Mouse (Mus musculus): ENCODE data around the gene Sntb2. TPM values are rescaled to one million over a fixed set of nuclear protein-coding genes. Genes with fewer than 3 reads are reported as not detected.

Sntb2 gene
- polyA plus RNA-seq, 1 experiment from 2014 or later, result 3.6 TPM

GRCm38 (mm10) chr8:107052046-107052445 lies 116.5 kb downstream of the Sntb2 start:
- no peaks in the 10 kb centered on the region for H3K9me3 ChIP-seq (replicated peaks)
- no peak for ATAC-seq
- 95% methylated on average over 8 of the region's 8 CpGs for WGBS
- no peak overlapping the region for H3K9ac ChIP-seq
- H3K4me2 ChIP-seq, result no peak overlapping the region
- no peaks in the 10 kb centered on the region for H3K27me3 ChIP-seq
- no peak overlapping the region for H3K27ac ChIP-seq
- peaks cover 37% of the 10 kb centered on the region for H3K4me1 ChIP-seq
- no peak overlapping the region for H3K4me3 ChIP-seq
- peaks cover 58% of the 10 kb centered on the region for H3K36me3 ChIP-seq (ENCODE audit: poor library complexity, severe bottlenecking)

- H3K9me3 ChIP-seq (replicated peaks), result no peaks in the 10 kb centered on the region
- peak; percentile 97 for ATAC-seq
- H3K4me2 ChIP-seq, result peak within 1 kb of the TSS; percentile 99
- H3K9ac ChIP-seq, result peak within 1 kb of the TSS; percentile 86
- under 1% methylated on average over 85 of the region's 88 CpGs for WGBS
- H3K4me1 ChIP-seq, result peaks cover 24% of the 10 kb centered on the region
- H3K36me3 ChIP-seq (ENCODE audit: poor library complexity, severe bottlenecking), result peaks cover 58% of the 10 kb centered on the region
- H3K27ac ChIP-seq, result peak within 1 kb of the TSS; percentile 75
- H3K4me3 ChIP-seq, result peak within 1 kb of the TSS; percentile 98
- H3K27me3 ChIP-seq, result no peaks in the 10 kb centered on the region
Measured at GRCm38 (mm10) chr8:107056076-107056972, 120.8 kb downstream of the Sntb2 start, which contains the start of the genes Cog8 and Nip7. Gene Cog8, minus strand, starts transcription at chr8:107056689. Gene Nip7, plus strand, starts transcription at chr8:107056877.

GRCm38 (mm10) chr8:107056973-107057369 lies 121.4 kb downstream of the Sntb2 start:
- H3K4me3 ChIP-seq, result peak overlapping the region; percentile 98
- peak overlapping the region; percentile 73 for H3K9ac ChIP-seq
- H3K36me3 ChIP-seq (ENCODE audit: poor library complexity, severe bottlenecking), result peaks cover 51% of the 10 kb centered on the region
- H3K4me1 ChIP-seq, result peaks cover 24% of the 10 kb centered on the region
- under 1% methylated on average over 33 of the region's 33 CpGs for WGBS
- H3K27ac ChIP-seq, result no peak overlapping the region
- H3K4me2 ChIP-seq, result peak overlapping the region; percentile 99
- H3K9me3 ChIP-seq (replicated peaks), result no peaks in the 10 kb centered on the region
- no peak; the same call in 1 of the 2 replicates for ATAC-seq
- no peaks in the 10 kb centered on the region for H3K27me3 ChIP-seq

GRCm38 (mm10) chr8:107062613-107063012 lies 127.1 kb downstream of the Sntb2 start:
- Histone ChIP-seq H3K4me1 (peaks cover 6% of the 10 kb centered on the region), H3K27ac (no peak overlapping the region), H3K9me3 (replicated peaks) (no peaks in the 10 kb centered on the region), H3K4me2 (no peak overlapping the region), H3K9ac (no peak overlapping the region), H3K36me3 (ENCODE audit: poor library complexity, severe bottlenecking) (peaks cover 25% of the 10 kb centered on the region), H3K27me3 (no peaks in the 10 kb centered on the region), H3K4me3 (no peak overlapping the region)
- 88% methylated on average over 1 of the region's 1 CpGs for WGBS
- ATAC-seq, result no peak

GRCm38 (mm10) chr8:107065511-107066496 lies 130.3 kb downstream of the Sntb2 start, which contains the start of gene Tmed6:
Gene Tmed6, minus strand, starts transcription at chr8:107065644.
- no peak within 1 kb of the TSS for H3K4me2 ChIP-seq
- ATAC-seq, result no peak
- H3K4me1 ChIP-seq, result no peaks in the 10 kb centered on the region
- no peak within 1 kb of the TSS for H3K27ac ChIP-seq
- H3K4me3 ChIP-seq, result no peak within 1 kb of the TSS
- peaks cover 24% of the 10 kb centered on the region for H3K36me3 ChIP-seq (ENCODE audit: poor library complexity, severe bottlenecking)
- WGBS, result 68% methylated on average over 17 of the region's 17 CpGs
- H3K27me3 ChIP-seq, result no peaks in the 10 kb centered on the region
- no peaks in the 10 kb centered on the region for H3K9me3 ChIP-seq (replicated peaks)
- H3K9ac ChIP-seq, result no peak within 1 kb of the TSS

Other genes with a start within 250 kb of the Sntb2 start
- 0.65 and 0.89 TPM in 2 replicates for gene Has3, start 65.5 kb upstream of the Sntb2 start, polyA plus RNA-seq (2015; fragmentation: Nextera tagmentation; extraction: Ambion mirVana)
- gene Utp4, start 42.1 kb upstream of the Sntb2 start, polyA plus RNA-seq (2015; fragmentation: Nextera tagmentation; extraction: Ambion mirVana), result 49.4 and 53.6 TPM in 2 replicates
- gene Vps4a, start 95.5 kb downstream of the Sntb2 start, polyA plus RNA-seq (2015; fragmentation: Nextera tagmentation; extraction: Ambion mirVana), result 113 TPM in 2 replicates
- 32.0 and 36.7 TPM in 2 replicates for gene Pdf, start 112.9 kb downstream of the Sntb2 start, polyA plus RNA-seq (2015; fragmentation: Nextera tagmentation; extraction: Ambion mirVana)
- 34.5 and 35.5 TPM in 2 replicates for gene Cog8, start 120.9 kb downstream of the Sntb2 start, polyA plus RNA-seq (2015; fragmentation: Nextera tagmentation; extraction: Ambion mirVana)
- 91.3 and 99.6 TPM in 2 replicates for gene Nip7, start 121.1 kb downstream of the Sntb2 start, polyA plus RNA-seq (2015; fragmentation: Nextera tagmentation; extraction: Ambion mirVana)
- not detected in 2 replicates for gene Tmed6, start 129.9 kb downstream of the Sntb2 start, polyA plus RNA-seq (2015; fragmentation: Nextera tagmentation; extraction: Ambion mirVana)
- 25.0 and 25.5 TPM in 2 replicates for gene Terf2, start 160.8 kb downstream of the Sntb2 start, polyA plus RNA-seq (2015; fragmentation: Nextera tagmentation; extraction: Ambion mirVana)
- 102 and 115 TPM in 2 replicates for gene Cyb5b, start 214.9 kb downstream of the Sntb2 start, polyA plus RNA-seq (2015; fragmentation: Nextera tagmentation; extraction: Ambion mirVana)